Mouse (Mus musculus) olfactory bulb, adult 2 months (tissue): ENCODE results near the gene AI481877.

Source experiments
- CTCF ChIP-seq: fragments of 200-500 bp; IDR thresholded peaks from 2 replicates; pipeline ENCODE4 v1.5.1; 2012; ENCODE audit warnings: low read depth, mild to moderate bottlenecking, low read length, moderate library complexity; ENCODE audit not compliant: insufficient read depth
- POLR2A ChIP-seq: fragments of 200-500 bp; IDR thresholded peaks from 2 replicates; pipeline ENCODE4 v1.6.1; 2012; ENCODE audit warnings: mild to moderate bottlenecking, low read depth, low read length, moderate library complexity; ENCODE audit not compliant: insufficient read depth

- TF ChIP-seq CTCF (no peak), POLR2A (no peak)
These were observed 143.5 kb downstream of the AI481877 start for GRCm38 (mm10) chr4:58995251-58995693.
